Mouse (Mus musculus) cerebellum, adult 9-10 months (tissue): ENCODE data around the gene Med16.
A peak's percentile ranks its signal among the peaks of the same experiment; 100 is the strongest.

Experiments used
- DNase-seq: peaks from one replicate; pipeline ENCODE4 v3.0.0; 2022

The Med16 gene

DNA sequence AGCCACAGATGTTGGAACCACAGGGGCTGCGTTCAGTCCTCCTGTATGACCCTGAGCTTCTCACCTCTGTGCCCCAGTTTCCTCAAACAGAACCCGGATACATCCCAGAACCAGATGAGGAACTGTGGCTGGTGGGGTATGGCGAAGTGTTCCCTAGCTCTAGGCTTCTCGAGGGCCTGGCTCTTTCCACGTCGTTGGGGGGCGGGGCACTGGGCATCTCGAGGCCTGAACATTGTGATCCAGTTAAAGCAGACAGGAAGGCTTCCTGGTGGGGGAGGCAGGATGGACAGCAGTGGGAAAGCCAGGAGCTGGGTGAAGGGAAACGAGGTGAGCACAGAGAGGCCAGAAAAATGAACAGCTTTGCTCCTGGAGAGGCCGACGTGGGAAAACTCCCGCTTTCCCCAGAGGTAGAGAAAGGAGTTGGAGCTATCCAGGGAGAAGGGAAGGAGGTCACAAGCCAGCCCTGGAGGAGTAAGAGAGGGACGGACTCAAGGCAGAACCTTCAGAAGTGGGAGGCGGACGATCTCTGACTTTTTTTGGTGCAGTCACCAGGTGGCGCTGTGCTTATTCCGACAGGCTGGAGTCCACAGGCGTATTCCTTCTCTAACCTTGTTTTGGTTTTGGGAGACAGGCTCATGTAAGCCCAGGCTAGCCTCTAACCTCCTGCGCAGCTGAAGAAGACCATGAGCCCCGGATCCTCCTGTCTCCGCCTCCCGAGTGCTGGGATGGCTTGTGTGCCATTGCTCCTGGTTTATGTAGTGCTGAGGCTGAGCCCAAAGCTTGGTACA, 25.2 kb downstream of the Med16 start:
- peak; percentile 88 for DNase-seq

DNA sequence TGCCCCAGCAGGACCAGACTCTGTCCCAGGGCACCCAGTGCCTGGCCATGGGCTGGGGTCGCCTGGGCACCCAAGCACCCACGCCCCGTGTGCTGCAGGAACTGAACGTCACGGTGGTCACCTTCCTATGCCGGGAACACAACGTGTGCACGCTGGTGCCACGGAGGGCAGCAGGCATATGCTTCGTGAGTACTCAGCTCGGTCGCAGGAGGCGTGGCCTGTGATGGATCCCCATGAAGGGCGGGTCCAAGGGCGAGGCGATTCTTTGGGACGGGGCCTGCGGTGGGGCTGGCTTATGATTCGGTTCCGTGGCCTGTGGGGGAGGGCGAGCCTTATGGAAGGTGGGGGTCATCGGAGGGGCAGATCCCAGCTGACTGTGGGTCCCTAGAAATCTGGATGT, 26.7 kb downstream of the Med16 start:
- no peak for DNase-seq

DNA sequence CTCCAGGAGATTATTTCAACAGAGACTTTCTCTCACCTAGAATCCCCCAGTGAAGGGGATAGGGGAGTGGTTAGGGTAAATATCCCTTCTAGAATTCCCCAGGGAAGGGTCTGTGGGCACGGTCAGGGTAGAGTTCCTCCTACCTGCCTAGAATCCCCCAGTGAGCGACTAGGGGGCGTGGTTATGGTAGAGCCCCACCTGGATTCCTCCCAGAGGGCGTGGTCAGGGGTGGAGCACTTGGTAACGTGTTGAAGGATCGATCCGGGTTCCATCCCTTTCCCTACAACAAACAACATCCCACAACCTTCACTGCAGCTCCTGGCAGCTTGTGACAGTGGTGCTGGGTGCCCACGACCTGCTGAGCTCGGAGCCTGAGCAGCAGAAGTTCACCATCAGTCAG, 28.0 kb downstream of the Med16 start:
- no peak for DNase-seq

DNA sequence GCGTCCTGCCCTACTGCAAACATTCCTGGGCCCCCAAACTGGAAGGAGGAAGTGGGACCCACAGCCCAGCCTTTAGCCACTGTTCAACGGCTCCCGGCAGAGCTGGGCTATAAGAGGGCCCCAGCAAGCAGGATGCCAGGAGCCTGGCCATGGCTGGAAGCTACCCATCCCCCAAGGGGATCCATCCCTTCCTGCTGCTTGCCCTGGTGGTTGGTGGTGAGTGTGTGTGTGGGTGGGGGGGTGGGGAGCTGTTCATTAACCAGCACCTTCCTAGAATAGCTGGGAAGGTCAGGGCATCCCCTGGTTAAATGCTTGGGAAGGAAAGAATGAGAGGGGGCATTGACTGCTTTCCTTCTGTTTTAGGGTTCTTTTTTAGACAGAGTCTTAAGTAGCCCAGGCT, 29.2 kb downstream of the Med16 start:
- DNase-seq: no peak

DNA sequence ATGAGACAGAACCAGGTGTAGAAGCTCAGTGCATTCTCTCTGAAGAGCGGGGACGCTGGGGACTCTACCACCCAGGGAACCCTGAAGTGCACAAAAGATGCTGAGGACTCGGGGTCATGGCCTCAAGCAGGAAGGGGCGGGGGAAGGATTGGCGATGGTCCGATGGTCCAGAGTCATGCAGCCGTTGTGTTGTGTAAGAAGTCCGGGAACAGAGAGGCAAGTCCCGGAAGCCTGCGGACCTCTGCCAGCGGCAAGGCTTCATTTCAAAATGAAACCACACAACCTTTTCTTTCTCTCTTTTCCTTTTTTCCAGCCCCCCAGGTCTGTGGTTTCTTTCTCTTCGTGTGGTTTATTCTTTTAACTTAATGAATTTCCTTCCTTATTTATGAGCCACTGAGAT, 31.0 kb downstream of the Med16 start:
- no peak for DNase-seq

DNA sequence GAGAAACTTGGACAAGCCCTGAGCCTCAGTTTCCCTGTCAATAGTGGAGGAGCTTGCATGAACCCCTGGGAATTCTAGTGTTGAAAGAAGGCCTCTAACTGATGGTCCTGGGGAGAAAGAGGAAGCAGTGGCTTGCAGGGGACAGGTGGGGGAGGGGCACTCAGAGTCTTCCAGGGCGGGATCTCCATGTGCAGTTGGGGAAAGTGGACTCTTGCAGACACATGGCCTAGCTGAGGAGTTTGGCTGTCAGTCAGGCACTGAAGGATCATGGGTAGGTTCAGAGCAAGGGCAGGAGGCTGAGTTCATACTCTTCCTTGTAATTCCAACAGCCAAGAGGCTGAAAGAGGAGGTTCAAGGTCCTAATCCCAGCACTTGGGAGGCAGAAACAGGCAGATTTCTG, 31.5 kb downstream of the Med16 start:
- no peak for DNase-seq

DNA sequence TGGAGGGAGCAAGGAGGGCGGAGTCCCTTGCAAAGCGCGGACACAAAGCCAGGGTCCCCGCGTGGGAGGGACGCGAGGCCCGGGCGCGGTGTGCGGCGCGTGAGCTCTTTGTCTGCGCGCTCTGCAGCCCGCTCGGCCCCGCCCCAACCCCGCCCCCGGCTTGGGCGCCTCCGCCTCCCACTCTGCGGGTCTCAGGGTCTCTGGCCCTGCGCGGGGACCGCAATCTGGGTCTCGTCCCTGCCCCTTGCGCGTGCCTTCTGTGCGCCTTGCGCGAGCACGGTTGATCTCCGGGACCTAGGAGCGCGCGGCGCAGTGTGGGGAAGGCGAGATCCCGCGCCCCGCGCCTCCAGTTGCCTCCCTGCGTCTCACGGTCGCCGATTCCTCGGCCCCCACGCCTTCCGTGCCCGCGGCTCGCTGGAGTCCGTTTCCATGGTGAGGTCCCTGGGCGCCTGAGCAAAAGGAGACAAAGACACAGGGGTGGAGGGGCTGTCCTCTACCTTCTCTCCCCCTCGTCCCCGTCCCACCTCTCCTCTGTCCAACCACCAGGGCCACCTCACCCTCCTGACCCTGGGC, 34.3 kb downstream of the Med16 start, which contains the start of the genes Prtn3 and Plppr3:
Gene Prtn3, plus strand, starts transcription at position 187 of the 573 bp plus-strand sequence.
Gene Plppr3, minus strand, starts transcription at position 345 of the 573 bp plus-strand sequence.
- DNase-seq: no peak

DNA sequence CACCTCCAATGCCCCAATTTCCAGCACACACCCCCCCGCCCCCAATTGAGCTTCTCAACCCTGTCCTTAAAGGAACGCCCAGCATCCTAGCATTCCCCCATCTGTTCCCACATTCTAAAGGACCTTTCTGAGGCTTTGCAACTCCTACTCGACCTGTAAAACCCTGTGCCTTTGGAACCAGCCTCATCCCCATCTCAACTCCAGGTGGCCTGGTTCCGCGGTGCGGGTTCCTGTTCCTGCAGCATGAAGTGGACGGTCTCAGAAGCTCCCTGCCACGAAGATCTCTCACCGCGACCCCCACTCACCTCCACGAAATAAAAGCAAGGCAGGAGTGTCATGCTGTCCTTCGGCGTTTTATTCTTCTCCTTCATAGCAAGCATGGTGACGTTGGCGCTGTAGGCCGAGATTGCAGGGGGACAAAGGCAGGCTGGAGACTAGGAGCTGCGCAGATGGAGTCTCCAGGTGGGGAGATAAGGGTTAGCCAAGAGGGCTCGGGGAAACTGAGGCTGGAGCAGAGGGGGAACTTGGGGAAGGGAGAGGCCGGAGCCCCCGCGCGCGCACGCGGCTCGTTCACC, 34.9 kb downstream of the Med16 start:
- no peak for DNase-seq

DNA sequence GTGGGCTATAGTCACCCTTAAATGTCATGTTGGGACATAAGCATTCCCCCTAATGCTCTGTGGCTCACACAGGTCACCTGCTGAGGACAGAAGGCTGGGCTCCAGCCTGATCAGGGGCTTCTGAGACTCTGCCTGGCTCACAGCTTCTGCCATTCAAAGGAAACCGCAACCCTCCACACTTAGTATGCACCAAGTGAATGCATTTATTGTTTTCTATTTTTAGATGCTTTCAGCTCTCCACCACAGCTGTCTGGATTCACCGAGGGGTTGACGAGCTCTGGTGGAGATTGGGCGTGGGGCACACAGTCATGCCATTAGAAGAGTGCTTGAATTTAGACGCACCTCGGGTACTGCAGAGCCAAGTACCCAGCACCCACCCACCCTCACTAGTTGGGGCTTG, 35.4 kb downstream of the Med16 start:
- DNase-seq: no peak

DNA sequence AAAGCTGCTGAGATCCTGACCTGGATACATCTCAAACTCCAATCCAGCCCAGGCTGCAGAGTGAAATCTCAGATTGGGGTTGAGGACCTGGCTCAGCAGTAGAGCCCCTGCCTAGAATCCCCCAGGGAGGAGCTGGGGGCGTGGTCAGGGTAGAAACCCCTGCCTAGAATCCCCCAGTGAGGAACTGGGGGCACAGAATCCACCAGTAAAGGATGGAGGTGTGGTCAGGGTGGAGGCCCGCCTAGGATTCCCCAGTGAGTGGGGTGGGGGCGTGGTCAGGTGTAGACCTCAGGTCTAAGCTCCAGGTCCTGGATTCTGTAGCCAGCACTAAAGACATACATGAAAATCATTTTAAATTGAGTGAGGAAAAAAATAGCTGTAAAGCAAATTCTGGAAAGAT, 35.9 kb downstream of the Med16 start:
- no peak for DNase-seq

DNA sequence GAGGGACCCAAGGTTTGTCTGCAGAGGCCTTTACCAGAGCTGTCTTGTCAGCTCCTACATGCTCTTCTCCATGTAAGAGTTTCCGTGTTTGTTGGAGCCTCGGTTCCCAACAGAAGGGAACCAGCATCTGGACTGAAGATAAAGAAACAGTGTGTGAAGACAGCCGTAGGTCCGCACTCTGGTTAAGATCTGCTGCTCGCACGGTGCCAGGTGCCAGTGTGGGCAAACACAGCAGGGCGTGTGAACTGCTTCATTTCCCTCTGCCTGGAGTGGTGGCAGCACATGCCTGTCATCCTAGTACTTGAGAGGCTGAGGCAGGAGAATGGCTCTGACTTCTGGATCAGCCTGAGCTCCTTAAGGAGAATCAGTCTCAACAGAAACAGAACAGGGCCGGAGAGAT, 36.9 kb downstream of the Med16 start:
- DNase-seq: no peak

DNA sequence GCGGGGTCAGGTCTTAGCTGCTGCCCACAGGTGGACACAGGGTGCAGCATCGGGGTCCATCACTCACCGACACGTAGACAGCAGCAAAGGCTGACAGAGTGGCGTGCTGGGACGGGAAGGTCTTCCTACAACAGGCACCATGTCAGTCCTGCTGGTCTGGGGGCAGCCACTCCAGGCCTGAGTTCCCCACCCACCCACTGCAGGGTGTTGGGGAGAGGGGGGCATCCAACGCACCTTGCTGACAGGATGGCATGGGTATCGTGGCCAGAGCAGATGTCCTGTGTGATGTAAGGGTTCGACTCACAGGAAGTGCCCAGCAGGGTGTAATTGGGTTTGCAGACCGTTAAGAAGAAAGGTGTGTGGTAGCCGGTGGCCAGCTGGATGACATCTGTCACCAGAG, 42.1 kb downstream of the Med16 start:
- peak; percentile 44 for DNase-seq

DNA sequence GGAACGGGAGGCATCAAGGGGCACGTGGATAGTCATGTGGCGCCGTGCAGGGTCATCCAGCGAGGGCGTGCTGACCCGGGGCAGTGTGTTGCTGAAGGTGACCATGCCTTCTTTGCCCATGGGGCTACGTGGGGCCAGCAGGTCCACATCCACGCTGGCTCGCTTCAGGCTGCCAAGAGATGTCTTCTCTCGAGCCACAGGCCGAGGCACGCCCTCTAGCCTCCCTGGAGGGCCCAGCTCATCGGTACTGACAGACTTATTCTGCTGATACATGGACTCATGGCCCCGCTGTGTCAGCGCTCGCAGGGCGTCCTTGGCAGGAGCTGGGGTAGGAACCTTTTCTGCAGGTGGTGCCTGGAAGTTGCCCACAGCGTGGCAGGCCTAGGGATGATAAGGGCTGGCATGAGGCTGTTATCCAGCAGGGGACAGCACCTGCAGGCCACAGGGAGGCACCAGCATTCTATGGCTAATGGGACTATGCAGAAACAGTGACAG, 42.9 kb downstream of the Med16 start:
- peak; percentile 58 for DNase-seq

DNA sequence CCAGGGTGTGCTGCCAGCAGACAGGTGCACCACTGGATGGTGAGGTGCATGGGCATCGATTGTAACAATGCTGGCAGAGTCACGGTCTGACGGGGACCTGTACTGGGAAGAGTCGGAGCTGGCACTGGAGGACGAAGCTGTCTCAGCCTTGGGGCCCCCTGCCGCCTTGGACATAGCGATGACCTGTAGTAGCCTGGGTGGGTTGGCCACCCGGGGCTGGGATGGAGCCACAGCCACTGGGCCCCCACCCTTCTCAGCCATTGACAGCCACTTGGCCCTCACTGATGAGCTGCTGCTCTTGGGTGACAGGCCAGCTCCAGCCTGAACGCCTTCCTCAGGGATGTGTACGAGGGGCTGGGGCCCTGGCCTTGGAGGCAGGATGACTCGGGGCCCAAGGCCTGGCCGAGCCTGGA, 43.5 kb downstream of the Med16 start:
- peak; percentile 38 for DNase-seq

DNA sequence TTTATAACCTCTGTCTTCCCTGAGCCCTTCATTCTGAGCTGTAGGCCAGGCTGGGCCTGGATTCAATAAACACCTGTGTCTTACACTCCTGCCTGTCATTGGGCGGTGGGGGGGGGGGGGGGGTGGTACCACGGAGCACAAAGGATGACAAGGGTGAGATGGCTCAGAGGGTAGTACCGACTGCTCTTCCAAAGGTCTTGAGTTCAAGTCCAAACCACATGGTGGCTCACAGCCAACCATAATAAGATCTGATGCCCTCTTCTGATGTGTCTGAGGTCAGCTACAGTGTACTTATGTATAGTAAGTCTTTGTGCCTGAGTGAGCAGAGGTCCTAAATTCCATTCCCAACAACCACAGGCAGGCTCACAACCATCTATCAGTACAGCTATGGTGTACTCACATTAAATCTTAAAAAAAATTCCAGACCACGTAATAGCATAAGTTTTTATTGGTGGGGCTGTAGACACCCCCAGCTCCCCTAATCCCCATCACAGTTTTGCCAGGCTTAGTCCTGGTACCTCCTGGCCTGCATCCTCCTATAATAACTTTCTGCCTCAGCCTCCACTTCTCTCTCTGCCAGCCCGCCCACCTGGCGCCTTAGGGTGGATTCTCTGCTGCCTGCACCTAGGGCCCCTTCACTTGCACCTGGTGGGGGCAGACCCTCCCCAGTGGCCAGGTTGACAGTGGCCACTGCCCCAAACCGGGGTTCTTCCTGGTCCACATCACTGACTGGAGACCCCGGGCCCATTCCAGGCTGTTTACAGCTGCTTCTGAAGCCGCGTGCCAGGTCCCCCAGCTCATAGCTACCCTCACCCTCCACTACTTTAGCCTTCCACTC, 44.2 kb downstream of the Med16 start:
- no peak for DNase-seq

DNA sequence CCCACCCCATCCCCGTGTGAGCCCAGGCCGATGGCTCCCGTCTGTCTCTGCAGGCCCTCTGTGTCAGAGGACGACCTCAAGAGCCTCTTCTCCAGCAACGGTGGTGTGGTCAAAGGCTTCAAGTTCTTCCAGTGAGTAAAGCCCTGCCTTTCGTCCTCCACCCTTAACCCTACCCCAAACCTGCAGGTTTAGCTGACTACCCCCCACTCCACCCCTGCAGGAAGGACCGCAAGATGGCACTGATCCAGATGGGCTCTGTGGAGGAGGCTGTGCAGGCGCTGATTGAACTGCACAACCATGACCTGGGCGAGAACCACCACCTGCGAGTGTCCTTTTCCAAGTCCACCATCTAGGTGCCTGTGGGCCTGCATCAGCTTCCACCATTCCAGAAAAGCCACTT, 45.8 kb downstream of the Med16 start:
- DNase-seq: no peak

DNA sequence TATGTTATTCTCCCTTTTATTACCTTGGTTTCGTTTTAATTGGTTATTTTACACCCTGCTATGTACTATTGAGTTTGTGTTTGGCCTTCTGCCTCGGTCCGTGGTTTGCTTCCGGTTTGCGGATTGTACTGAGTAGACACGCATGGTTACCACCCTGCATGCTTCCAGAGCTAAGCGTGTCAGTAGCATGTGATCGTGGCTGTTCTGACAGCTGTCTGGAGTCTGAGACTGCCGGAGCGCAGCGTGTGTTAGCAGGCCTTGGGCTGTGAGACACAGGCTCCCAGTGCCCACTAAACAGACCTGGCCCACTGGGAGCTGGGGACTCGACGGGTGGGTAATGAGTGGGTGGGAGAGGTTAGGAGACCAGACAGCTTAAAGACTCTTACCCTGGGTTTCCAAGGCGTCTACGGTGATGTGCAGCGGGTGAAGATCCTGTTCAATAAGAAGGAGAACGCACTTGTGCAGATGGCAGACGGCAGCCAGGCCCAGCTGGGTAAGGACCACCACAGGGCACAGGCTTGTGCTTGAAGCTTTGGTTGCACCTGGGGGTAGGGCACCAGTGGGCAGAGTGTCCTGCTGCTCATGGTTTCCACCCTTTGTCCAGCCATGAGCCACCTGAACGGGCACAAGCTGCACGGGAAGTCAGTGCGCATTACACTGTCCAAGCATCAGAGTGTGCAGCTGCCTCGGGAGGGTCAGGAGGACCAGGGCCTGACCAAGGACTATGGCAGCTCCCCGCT, 46.5 kb downstream of the Med16 start:
- no peak for DNase-seq

DNA sequence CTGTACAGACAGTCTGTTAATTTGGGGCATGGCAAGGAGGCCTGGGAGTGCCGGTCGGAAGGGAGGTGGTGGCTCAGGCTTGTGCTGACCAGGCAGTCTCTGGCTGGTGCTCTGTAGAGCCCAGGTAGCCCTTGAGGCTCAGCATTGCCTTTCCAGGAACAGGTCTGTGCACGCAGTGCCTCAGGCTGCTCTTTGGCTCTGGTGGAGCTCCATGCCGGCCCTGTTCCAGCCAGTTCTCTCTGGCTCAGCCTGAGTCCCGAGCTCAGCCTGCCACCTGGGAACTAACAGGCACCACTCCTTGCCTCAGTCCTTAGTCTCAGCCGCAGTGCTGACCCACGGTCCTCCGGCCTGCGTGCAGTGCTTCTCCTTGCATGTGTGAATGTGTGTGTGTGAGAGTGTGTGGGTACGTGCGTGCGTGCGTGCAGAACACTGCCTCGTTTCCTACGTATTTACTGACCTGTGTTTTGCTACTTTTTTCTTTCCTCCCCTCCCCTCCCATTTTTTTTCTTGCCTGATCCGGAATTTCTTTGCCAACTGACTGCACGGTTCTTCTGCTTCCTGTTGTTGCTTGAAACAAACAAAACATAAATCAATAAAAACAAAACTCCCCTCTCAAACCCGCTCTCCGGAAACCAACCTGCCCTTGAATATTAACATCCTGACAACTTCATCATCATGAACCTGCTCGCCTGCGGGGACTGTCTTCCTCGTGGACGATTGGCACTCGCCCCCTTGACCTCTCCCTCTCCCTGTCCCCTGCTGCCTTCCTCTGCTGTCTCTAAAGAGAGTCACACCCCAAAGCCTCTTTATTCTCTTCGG, 47.3 kb downstream of the Med16 start:
- DNase-seq: peak; percentile 78

DNA sequence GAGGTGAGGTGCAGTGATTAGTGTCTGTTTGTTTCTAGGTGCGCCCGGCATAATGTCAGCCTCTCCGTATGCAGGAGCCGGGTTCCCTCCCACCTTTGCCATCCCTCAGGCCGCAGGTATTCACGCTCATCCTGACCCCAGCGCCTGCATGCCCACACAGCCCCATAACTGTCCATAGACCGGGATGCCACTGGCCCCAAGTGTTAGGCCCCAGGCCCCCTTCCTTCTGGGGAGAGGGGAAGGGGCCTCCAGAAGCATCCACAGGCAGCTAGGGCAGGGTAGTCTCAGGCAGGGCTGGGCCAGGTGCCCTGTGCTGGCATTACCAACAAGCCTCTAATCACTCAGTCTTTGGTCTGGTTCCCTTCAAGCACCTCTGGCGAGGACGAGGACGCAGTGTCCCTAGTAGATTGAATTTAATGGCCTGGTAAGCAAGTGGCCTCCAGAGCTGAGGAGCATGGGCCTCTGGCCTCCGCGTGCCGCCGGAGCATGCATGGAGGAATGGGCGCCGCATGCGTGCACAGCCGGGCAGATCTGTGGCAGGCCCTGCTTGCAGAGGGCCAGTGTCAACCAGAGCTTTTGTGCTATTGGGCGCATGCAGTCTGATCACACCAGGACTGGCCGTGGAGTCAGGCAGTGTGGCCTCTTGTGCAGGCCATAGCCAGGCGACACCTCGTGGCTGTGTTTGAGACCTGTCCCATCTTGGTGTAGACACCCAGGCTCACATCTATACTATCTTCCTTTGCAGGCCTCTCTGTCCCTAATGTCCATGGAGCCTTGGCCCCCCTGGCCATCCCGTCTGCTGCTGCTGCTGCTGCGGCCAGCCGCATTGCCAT, 48.4 kb downstream of the Med16 start:
- no peak for DNase-seq

DNA sequence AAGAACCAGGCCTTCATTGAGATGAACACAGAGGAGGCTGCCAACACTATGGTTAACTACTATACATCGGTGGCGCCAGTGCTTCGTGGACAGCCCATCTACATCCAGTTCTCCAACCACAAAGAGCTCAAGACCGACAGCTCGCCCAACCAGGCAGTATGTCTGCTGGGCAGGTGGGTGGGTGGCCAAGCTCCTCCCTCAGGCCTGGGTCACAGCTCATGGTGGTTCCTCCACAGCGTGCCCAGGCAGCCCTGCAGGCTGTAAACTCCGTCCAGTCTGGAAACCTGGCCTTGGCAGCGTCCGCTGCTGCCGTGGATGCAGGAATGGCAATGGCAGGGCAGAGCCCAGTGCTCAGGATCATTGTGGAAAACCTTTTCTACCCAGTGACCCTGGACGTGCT, 49.6 kb downstream of the Med16 start:
- no peak for DNase-seq
